In the genomic region with DNA sequence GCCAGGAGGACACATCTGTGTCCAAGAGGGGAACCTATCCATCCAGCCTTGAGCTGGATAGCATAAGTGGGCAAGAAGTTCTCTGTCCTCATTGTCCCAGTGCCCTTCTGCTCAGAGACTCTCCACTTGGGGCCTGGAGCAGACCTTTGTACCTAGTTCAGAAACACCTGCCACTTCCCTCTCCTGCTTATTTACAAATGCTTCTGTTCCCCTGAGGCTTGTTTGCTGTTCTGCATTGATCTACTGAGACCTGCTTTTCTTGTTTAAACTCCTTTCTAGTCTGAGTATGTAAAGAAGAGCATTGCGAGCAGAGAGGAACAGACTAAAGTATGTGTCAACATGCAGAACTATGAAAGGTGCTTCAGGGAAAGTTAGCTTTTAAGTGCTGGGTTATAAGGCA, we compare ENCODE assay signal across 19 mouse cellular contexts.
A peak's percentile ranks its signal among the peaks of the same experiment; 100 is the strongest.
DNase-seq lines count a peak whose midpoint lies in the region; ATAC-seq lines count a peak whose summit lies in the region.
"Had no signal": no experiment of that assay in that cellular context is flagged by ENCODE, and none has a peak within 500 bp of the region (broad histone marks: within the 10 kb centered on the region; RNA-seq: fewer than 3 reads in every experiment).

No protein-coding gene starts in this region.

- DNase-seq in kidney, adult 9 months = peak; percentile 46
- DNase-seq in kidney, adult 8-10 months = no peak
- DNase-seq in lung, postnatal 25 days (ENCODE audit: low spot score) = peak; percentile 43
- DNase-seq in lung, postnatal 10 days = no peak
- DNase-seq in yolk sac, embryonic 10.5 days (ENCODE audit: low spot score) = peak; percentile 71
- DNase-seq in left cerebral cortex, postnatal 36 days (ENCODE audit: low spot score in 2 of 2) = no peak
- DNase-seq: B cell, adult 2 months; cerebellum, adult 18-20 months; gastrocnemius, adult 2 months; heart, adult 18-20 months; heart, postnatal 36 days; kidney, adult 18-20 months; kidney, postnatal 25 days; thymus, postnatal 25 days had no signal

- H3K27ac ChIP-seq in liver, embryonic 16.5 days (ENCODE audit: low read length) = peak overlapping the region; percentile 49
- H3K27ac ChIP-seq in forebrain, embryonic 15.5 days (replicated peaks) = no peak overlapping the region
- H3K27ac ChIP-seq: embryonic facial prominence, embryonic 12.5 days; gastrocnemius, adult 2 months; hindbrain, embryonic 14.5 days; limb, embryonic 10.5 days had no signal

- 66% methylated on average over 1 of the region's 1 CpGs for WGBS in liver, embryonic 16.5 days (ENCODE audit: insufficient replicate concordance)
- 80% methylated on average over 1 of the region's 1 CpGs for WGBS in forebrain, embryonic 15.5 days

- H3K36me3 ChIP-seq in liver, embryonic 16.5 days (ENCODE audit: control insufficient read depth, insufficient read depth) = no peaks in the 10 kb centered on the region
- no peaks in the 10 kb centered on the region for H3K36me3 ChIP-seq in forebrain, embryonic 15.5 days
- H3K36me3 ChIP-seq: embryonic facial prominence, embryonic 12.5 days; limb, embryonic 10.5 days had no signal

- H3K9ac ChIP-seq in liver, embryonic 16.5 days (ENCODE audit: low read depth, low read length) = no peak overlapping the region
- no peak overlapping the region for H3K9ac ChIP-seq in forebrain, embryonic 15.5 days (replicated peaks)
- H3K9ac ChIP-seq: embryonic facial prominence, embryonic 12.5 days; hindbrain, embryonic 14.5 days had no signal

- H3K4me1 ChIP-seq in liver, embryonic 16.5 days (ENCODE audit: control insufficient read depth, low read depth, low read length) = no peaks in the 10 kb centered on the region
- H3K4me1 ChIP-seq in forebrain, embryonic 15.5 days = no peaks in the 10 kb centered on the region
- H3K4me1 ChIP-seq: embryonic facial prominence, embryonic 12.5 days; limb, embryonic 10.5 days had no signal

- ATAC-seq in liver, embryonic 16.5 days (ENCODE audit: low read depth) = peak; percentile 70
- ATAC-seq in forebrain, embryonic 15.5 days (replicated peaks) = no peak

- H3K4me3 ChIP-seq in liver, embryonic 16.5 days (ENCODE audit: low read depth, low read length) = no peak overlapping the region
- H3K4me3 ChIP-seq in forebrain, embryonic 15.5 days = no peak overlapping the region
- H3K4me3 ChIP-seq: embryonic facial prominence, embryonic 12.5 days; gastrocnemius, adult 2 months; limb, embryonic 10.5 days had no signal

- no peaks in the 10 kb centered on the region for H3K27me3 ChIP-seq in liver, embryonic 16.5 days (ENCODE audit: control insufficient read depth, insufficient read depth, low read depth, low read length)
- 0 out of 2 replicates have a peak, but pooled peaks cover 2% of the 10 kb centered on the region for H3K27me3 ChIP-seq in forebrain, embryonic 15.5 days
- H3K27me3 ChIP-seq: embryonic facial prominence, embryonic 12.5 days had no signal

- intact Hi-C loops in left cerebral cortex, postnatal 36 days (cut with DNase I) = no loop called here

- no peaks in the 10 kb centered on the region for H3K9me3 ChIP-seq in liver, embryonic 16.5 days (replicated peaks; ENCODE audit: control insufficient read depth, low read length)
- H3K9me3 ChIP-seq in forebrain, embryonic 15.5 days = no peaks in the 10 kb centered on the region
- H3K9me3 ChIP-seq: embryonic facial prominence, embryonic 12.5 days; limb, embryonic 10.5 days had no signal

- no peak overlapping the region for H3K4me2 ChIP-seq in liver, embryonic 16.5 days (ENCODE audit: low read depth, low read length)
- H3K4me2 ChIP-seq in forebrain, embryonic 15.5 days (replicated peaks) = no peak overlapping the region
- H3K4me2 ChIP-seq: embryonic facial prominence, embryonic 12.5 days; hindbrain, embryonic 14.5 days had no signal

Comparison
In these comparisons a context has a peak if more than half of its experiments do, and no peak if none do; other contexts are left out.
1. DNase-seq: peak in kidney, adult 9 months (single experiment), lung, postnatal 25 days (single experiment) and yolk sac, embryonic 10.5 days (single experiment); none in kidney, adult 8-10 months (0 of 2), lung, postnatal 10 days (single experiment) and left cerebral cortex, postnatal 36 days (0 of 2).